Mouse (Mus musculus) kidney, embryonic 16.5 days (tissue): ENCODE data around the gene Trub1. TPM values are rescaled to one million over a fixed set of nuclear protein-coding genes. Genes with fewer than 3 reads are reported as not detected.

Experiments used
- ATAC-seq: fragments of 200-750 bp; cut with Nextera tagmentation; 2 replicates; pipeline ENCODE4 v1.8.0; 2017; ENCODE audit warnings: moderate TSS enrichment; ENCODE audit not compliant: low FRiP score, low TSS enrichment
- H3K27ac ChIP-seq: fragments of 300-500 bp; sonication (generic); 2 replicates; pipeline ENCODE4 v1.5.1; 2014; ENCODE audit warnings: low read length
- H3K27me3 ChIP-seq: fragments of 300-500 bp; sonication (generic); 2 replicates; pipeline ENCODE4 v1.6.1; 2014; ENCODE audit warnings: low read length, control low read depth, mixed read lengths; ENCODE audit not compliant: insufficient read depth
- H3K36me3 ChIP-seq: fragments of 300-500 bp; sonication (generic); 2 replicates; pipeline ENCODE4 v1.6.1; 2014; ENCODE audit warnings: low read length, control low read depth, mixed read lengths; ENCODE audit not compliant: insufficient read depth
- H3K4me1 ChIP-seq: fragments of 300-500 bp; sonication (generic); 2 replicates; pipeline ENCODE4 v1.6.1; 2014; ENCODE audit warnings: low read length, control low read depth, mixed read lengths; ENCODE audit not compliant: insufficient read depth
- H3K4me2 ChIP-seq: fragments of 300-500 bp; sonication (generic); replicated peaks from 2 replicates; pipeline ENCODE4 v1.6.1; 2014; ENCODE audit warnings: low read depth, low read length
- H3K4me3 ChIP-seq: fragments of 300-500 bp; sonication (generic); 2 replicates; pipeline ENCODE4 v1.5.1; 2014; ENCODE audit warnings: mild to moderate bottlenecking, low read length
- H3K9ac ChIP-seq: fragments of 300-500 bp; sonication (generic); replicated peaks from 2 replicates; pipeline ENCODE4 v1.6.1; 2014; ENCODE audit warnings: low read length
- H3K9me3 ChIP-seq: fragments of 300-500 bp; sonication (generic); 2 replicates; pipeline ENCODE4 v1.6.1; 2016; ENCODE audit warnings: low read length, control low read depth
- WGBS: fragments of 180-500 bp; shearing (Covaris S2); extraction: QIAGEN DNeasy Blood & Tissue Kit; methylation state at CpG from one replicate; pipeline ENCODE4 v1.1.7; 2014; 5-methylcytosine and 5-hydroxymethylcytosine counted together
- polyA plus RNA-seq: library from polyadenylated mRNA; unstranded; fragments of >200 nt; fragmentation: Nextera tagmentation; extraction: Ambion mirVana; gene quantifications from 2 replicates; pipeline ENCODE4 v1.2.1, GENCODE M21; 2015

The Trub1 gene
- polyA plus RNA-seq, 1 experiment from 2014 or later, result 25.8 TPM

- WGBS, result 64% methylated on average over 8 of the region's 8 CpGs
- no peak overlapping the region; the same call in 1 of the 2 replicates for H3K9ac ChIP-seq
- no peak overlapping the region for H3K4me2 ChIP-seq
- peak; percentile 23; the same call in 1 of the 2 replicates for ATAC-seq
- no peak overlapping the region; the same call in 1 of the 2 replicates for H3K27ac ChIP-seq
- no peak overlapping the region for H3K4me3 ChIP-seq
- no peaks in the 10 kb centered on the region for H3K27me3 ChIP-seq
- peaks cover 18% of the 10 kb centered on the region for H3K4me1 ChIP-seq
- H3K9me3 ChIP-seq, result no peaks in the 10 kb centered on the region
- H3K36me3 ChIP-seq, result peaks cover 5% of the 10 kb centered on the region
These were observed 27.4 kb downstream of the Trub1 start for GRCm38 (mm10) chr19:57479886-57480655.

- H3K27ac ChIP-seq, result no peak overlapping the region
- no peak overlapping the region for H3K9ac ChIP-seq
- H3K27me3 ChIP-seq, result no peaks in the 10 kb centered on the region
- 87% methylated on average over 6 of the region's 6 CpGs for WGBS
- H3K4me1 ChIP-seq, result peaks cover 18% of the 10 kb centered on the region
- H3K36me3 ChIP-seq, result peaks cover 9% of the 10 kb centered on the region
- no peak overlapping the region for H3K4me3 ChIP-seq
- peak; percentile 66 for ATAC-seq
- H3K4me2 ChIP-seq, result no peak overlapping the region
- no peaks in the 10 kb centered on the region for H3K9me3 ChIP-seq
These were observed 29.1 kb downstream of the Trub1 start for GRCm38 (mm10) chr19:57481743-57482259.

GRCm38 (mm10) chr19:57482815-57483214 lies 30.1 kb downstream of the Trub1 start:
- 86% methylated on average over 8 of the region's 8 CpGs for WGBS
- no peak for ATAC-seq
- Histone ChIP-seq H3K9me3 (no peaks in the 10 kb centered on the region), H3K27ac (no peak overlapping the region), H3K27me3 (no peaks in the 10 kb centered on the region), H3K4me1 (peaks cover 27% of the 10 kb centered on the region), H3K4me2 (no peak overlapping the region), H3K36me3 (peaks cover 9% of the 10 kb centered on the region), H3K4me3 (no peak overlapping the region), H3K9ac (no peak overlapping the region)

- H3K9ac ChIP-seq, result no peak overlapping the region
- H3K9me3 ChIP-seq, result no peaks in the 10 kb centered on the region
- peaks cover 16% of the 10 kb centered on the region for H3K4me1 ChIP-seq
- 26% methylated on average over 13 of the region's 13 CpGs for WGBS
- no peak overlapping the region for H3K27ac ChIP-seq
- H3K4me2 ChIP-seq, result peak overlapping the region; percentile 7; the same call in 1 of the 2 replicates
- no peaks in the 10 kb centered on the region for H3K27me3 ChIP-seq
- ATAC-seq, result no peak
- peaks cover 9% of the 10 kb centered on the region for H3K36me3 ChIP-seq
- no peak overlapping the region for H3K4me3 ChIP-seq
These were observed 34.4 kb downstream of the Trub1 start for GRCm38 (mm10) chr19:57487051-57487658.

GRCm38 (mm10) chr19:57489527-57489926 lies 36.8 kb downstream of the Trub1 start:
- Histone ChIP-seq H3K4me3 (no peak overlapping the region), H3K4me2 (no peak overlapping the region), H3K27ac (no peak overlapping the region), H3K4me1 (peaks cover 16% of the 10 kb centered on the region), H3K27me3 (no peaks in the 10 kb centered on the region), H3K9ac (no peak overlapping the region), H3K9me3 (no peaks in the 10 kb centered on the region), H3K36me3 (peaks cover 9% of the 10 kb centered on the region)
- 59% methylated on average over 7 of the region's 7 CpGs for WGBS
- no peak for ATAC-seq

GRCm38 (mm10) chr19:57491030-57491429 lies 38.3 kb downstream of the Trub1 start:
- Histone ChIP-seq H3K4me2 (no peak overlapping the region), H3K4me3 (no peak overlapping the region), H3K27ac (no peak overlapping the region), H3K4me1 (peaks cover 16% of the 10 kb centered on the region), H3K9me3 (no peaks in the 10 kb centered on the region), H3K27me3 (no peaks in the 10 kb centered on the region), H3K36me3 (no peaks in the 10 kb centered on the region; the same call in 1 of the 2 replicates), H3K9ac (no peak overlapping the region)
- ATAC-seq, result peak; percentile 88
- 20% methylated on average over 8 of the region's 8 CpGs for WGBS

- ATAC-seq, result no peak
- Histone ChIP-seq H3K9me3 (no peaks in the 10 kb centered on the region), H3K36me3 (no peaks in the 10 kb centered on the region; the same call in 1 of the 2 replicates), H3K4me3 (no peak overlapping the region), H3K4me1 (peaks cover 9% of the 10 kb centered on the region; the same call in 1 of the 2 replicates), H3K27me3 (no peaks in the 10 kb centered on the region), H3K27ac (no peak overlapping the region), H3K9ac (no peak overlapping the region), H3K4me2 (no peak overlapping the region)
- WGBS, result 75% methylated on average over 5 of the region's 5 CpGs
These were observed 41.3 kb downstream of the Trub1 start for GRCm38 (mm10) chr19:57494020-57494419.

- no peaks in the 10 kb centered on the region for H3K9me3 ChIP-seq
- H3K4me1 ChIP-seq, result 0 out of 2 replicates have a peak, but pooled peaks cover 3% of the 10 kb centered on the region
- H3K27me3 ChIP-seq, result no peaks in the 10 kb centered on the region
- WGBS, result 72% methylated on average over 10 of the region's 10 CpGs
- H3K36me3 ChIP-seq, result no peaks in the 10 kb centered on the region; the same call in 1 of the 2 replicates
- no peak overlapping the region for H3K27ac ChIP-seq
- H3K4me2 ChIP-seq, result no peak overlapping the region
- no peak for ATAC-seq
- no peak overlapping the region for H3K4me3 ChIP-seq
- H3K9ac ChIP-seq, result no peak overlapping the region
These were observed 45.5 kb downstream of the Trub1 start for GRCm38 (mm10) chr19:57498110-57498743.

GRCm38 (mm10) chr19:57498884-57499410 lies 46.2 kb downstream of the Trub1 start:
- WGBS, result 55% methylated on average over 6 of the region's 6 CpGs
- no peak for ATAC-seq
- no peak overlapping the region for H3K27ac ChIP-seq

More at GRCm38 (mm10) chr19:57498884-57499410, 46.2 kb downstream of the Trub1 start:
- Histone ChIP-seq H3K4me3 (no peak overlapping the region), H3K36me3 (no peaks in the 10 kb centered on the region; the same call in 1 of the 2 replicates), H3K27me3 (no peaks in the 10 kb centered on the region), H3K9me3 (no peaks in the 10 kb centered on the region), H3K4me2 (no peak overlapping the region), H3K4me1 (0 out of 2 replicates have a peak, but pooled peaks cover 3% of the 10 kb centered on the region), H3K9ac (no peak overlapping the region)
